Mouse (Mus musculus): Measurements from ENCODE around the gene Ift43.

The Ift43 gene

DNA sequence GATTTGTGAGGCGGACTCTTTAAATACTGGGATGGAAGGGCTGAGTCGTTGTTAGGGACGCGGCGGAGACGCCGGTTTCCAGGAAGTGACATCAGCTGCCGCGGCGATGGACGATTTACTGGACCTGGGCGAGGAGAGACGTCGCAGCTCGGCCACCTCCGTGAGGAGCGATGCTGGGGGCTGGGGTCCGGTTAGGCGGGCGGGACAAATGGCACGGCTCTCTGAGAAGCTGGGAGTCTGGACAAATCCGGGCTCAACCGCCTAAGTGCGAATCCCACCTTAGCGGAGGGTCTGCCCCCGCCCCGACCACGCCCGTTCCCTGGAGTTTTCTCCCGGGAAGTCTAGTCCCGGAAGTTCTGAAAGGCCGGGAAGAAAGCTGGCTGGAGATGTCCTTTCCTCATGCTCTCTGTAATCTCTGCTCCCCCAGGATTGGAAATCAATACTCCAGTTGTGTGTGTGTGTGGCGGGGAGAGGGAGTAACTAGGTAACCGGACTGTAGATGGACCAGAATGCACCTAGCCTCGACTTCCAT lies at the start of gene Ift43:
Gene Ift43, plus strand, starts transcription at position 61 of the 532 bp plus-strand sequence.
- in situ Hi-C loops (cut with MboI; ENCODE audit: low pct_unique_long_range_greater_than_20kb in 1 of 2, low sequenced_read_pairs in 2 of 2, unreplicated experiment in 1 of 2): loop anchor here (25.0 kb wide), 4 partner anchors 345 to 570 kb away; partner anchors contain the start of gene Flvcr2 (in 1 of the 2)

DNA sequence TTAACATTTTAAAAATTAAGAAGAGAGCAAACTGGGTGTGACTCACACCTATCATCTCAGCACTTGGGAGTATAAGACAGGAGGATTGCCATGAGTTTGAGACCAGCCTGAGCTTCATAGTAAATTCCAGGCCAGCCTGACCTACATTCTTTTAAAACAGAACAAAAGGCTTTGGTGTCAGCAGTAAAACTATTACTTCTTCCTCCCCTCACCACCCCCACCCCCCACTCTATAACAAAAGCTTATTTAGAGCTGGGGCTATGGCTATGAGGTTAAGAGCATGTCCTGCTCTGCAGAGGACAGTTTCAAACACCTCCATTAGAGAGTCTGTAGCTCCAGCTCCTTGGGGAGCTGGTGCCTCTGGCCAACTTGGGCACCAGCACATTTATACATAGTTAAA lies 46.8 kb upstream of the Ift43 start:
- in situ Hi-C loops (cut with MboI; ENCODE audit: low pct_unique_long_range_greater_than_20kb in 1 of 2, low sequenced_read_pairs in 2 of 2, unreplicated experiment in 1 of 2): no loop called here

DNA sequence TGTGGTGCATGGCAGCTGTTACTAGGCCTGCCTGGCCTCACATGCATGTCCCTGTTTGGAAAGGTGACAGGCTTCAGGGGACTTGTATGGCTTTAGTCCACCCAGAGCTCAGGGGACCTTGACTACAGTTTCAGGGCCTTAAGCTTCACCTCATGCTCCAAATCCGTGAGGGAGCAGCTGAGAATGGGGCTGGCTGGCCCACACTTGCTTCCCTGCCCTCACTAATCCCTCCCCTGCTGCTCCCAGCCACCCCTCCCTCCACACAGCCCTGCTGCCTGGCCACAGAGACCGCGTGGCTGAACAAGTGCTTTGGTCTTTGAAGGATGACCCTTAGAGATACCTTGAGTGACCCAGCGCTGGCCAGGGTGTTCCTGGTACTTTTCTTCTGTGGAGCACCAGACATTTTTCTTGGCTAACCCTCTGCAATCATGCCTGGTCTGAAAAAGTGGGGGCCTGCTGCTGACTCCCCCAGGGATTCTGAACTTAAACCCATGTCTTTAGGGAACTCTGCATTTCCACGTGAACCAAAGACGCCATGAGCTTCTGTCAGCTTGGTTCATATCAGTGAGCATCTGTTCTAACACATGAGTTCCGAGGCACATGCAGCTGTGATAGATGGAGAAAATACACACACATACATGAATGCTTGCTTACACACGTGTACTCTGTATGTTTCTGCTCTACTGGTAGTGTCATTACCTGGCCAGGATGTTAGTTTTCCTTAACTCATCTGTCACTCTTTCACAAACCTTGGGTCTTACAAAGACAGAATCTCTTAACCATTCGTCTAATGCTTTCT lies 45.8 kb upstream of the Ift43 start:
- in situ Hi-C loops (cut with MboI; ENCODE audit: low pct_unique_long_range_greater_than_20kb in 1 of 2, low sequenced_read_pairs in 2 of 2, unreplicated experiment in 1 of 2): no loop called here

DNA sequence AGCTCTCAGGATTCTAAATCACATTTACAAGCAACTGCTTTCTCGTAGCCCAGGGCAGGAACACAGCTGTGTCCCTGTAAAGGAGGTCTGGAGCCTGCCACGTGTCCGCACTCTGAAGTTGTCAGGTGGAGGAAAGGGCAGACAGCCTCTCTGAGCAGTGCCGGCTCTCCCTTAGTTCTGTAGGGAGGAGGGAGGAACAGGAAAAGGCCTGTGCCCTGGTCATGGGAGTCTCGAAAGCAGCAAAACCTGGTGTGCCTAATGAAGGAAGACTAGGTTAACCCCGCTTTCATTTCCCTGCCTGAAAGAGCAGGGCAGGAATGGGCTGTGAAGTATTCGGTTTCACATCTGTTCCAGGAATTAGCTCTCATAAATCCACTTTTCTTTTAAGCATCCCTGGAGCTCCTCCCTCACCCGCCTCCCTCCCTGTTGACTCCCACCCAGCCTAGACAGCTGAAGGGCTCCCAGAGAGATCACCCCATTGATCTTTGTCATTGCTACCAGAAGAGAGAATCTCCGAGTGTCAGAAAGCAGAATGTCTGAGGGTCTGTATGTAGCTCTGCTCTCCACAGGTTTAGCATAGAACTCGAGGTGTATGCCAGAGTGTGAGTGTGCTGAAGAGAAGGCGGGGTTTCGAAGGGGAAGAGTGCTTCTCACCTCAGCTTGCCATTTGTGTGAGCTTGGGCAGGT lies 45.0 kb upstream of the Ift43 start:
- in situ Hi-C loops (cut with MboI; ENCODE audit: low pct_unique_long_range_greater_than_20kb in 1 of 2, low sequenced_read_pairs in 2 of 2, unreplicated experiment in 1 of 2): no loop called here

DNA sequence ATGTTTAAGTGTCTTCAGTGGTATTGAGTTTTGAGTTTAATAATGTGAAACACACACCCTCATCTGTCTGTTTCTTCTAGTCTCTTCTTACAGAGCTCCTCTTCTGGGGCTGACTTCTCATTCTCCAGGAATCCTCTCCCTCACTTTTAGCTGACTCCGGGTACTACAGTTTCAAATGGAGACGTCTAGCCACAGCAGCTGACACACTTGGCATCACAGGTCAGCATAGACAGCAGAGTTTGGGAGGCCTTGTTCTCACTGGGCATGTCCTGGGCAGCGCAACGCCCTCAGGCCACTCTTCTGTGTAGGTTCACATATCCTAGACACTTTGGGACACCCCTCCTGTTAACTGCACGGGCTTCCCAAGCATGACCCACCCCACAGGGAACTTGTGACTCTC lies 43.3 kb upstream of the Ift43 start:
- in situ Hi-C loops (cut with MboI; ENCODE audit: low pct_unique_long_range_greater_than_20kb in 1 of 2, low sequenced_read_pairs in 2 of 2, unreplicated experiment in 1 of 2): no loop called here

DNA sequence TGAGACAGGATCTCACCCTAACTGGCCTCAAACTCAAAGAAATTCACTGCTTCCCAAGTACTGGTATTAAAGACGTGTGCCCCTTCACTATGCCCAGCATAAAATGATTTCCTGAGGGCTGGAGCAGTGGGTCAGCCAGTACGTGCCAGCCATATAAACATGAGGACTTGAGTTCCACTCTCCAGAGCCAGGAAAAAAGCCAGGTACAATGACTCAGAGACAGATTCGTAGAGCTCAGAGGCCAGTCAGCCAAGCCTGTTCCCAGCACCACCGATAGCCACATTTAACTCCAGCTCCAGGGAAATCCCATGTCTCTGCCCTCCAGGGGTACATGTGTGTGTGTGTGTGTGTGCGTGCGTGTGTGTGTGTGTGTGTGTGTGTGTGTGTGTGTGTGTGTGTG lies 42.6 kb upstream of the Ift43 start:
- in situ Hi-C loops (cut with MboI; ENCODE audit: low pct_unique_long_range_greater_than_20kb in 1 of 2, low sequenced_read_pairs in 2 of 2, unreplicated experiment in 1 of 2): no loop called here

DNA sequence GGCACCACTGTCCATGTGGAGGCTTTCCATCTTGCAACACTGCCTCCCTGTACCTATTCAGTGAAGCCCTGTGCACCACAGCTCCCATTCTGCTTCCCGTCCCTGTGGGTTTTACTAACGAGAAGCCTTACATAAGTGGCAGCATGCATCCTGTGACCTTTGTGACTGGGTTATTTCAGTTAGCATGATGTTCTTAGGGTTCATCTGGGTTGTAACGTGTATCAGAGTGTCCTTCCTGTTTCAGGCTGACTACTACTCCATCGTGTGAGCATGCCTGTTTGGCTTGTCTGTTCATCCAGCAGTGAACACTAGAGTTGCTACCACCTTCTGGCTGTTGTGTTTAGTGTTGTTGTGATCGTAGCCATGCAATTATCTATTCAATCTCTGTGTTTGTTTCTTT lies 36.2 kb upstream of the Ift43 start:
- in situ Hi-C loops (cut with MboI; ENCODE audit: low pct_unique_long_range_greater_than_20kb in 1 of 2, low sequenced_read_pairs in 2 of 2, unreplicated experiment in 1 of 2): no loop called here

DNA sequence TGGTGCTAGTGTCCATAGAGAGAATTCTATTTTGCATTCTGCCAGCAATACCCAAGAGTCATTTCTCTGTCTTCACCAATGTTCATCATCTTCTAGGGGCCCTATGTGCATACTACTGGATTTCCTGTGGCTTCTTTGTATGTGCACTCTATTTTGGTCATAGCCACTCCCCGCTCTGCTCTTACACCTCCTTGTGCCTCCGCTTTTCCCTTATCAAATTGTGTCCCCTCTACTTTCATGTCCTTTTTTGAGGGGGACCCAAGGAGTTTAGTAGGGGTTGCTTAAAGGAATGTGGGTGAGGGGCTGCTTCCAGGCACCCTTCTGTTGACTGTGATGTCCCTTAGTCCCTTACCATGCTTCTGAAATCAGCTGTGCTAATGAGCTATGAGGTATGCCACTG lies 35.6 kb upstream of the Ift43 start:
- in situ Hi-C loops (cut with MboI; ENCODE audit: low pct_unique_long_range_greater_than_20kb in 1 of 2, low sequenced_read_pairs in 2 of 2, unreplicated experiment in 1 of 2): no loop called here

DNA sequence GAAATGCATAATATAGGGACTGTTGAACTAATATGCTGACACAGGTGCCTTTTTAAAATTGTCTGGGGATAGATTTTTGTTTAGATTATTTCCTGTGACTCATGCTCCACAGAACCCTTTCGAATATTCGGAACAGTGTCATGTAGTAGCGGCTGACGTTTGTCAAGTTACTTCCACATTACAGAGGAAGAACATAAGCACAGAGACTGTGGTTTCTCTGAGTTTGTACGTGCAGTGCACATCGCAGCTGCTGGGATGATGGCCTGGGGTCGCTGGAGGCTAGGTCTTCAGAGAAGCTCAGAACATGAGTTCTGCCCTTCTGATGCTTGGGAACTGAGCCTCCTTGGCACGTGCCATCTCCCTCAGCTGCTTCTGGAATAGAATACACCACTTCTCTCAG lies 35.0 kb upstream of the Ift43 start:
- in situ Hi-C loops (cut with MboI; ENCODE audit: low pct_unique_long_range_greater_than_20kb in 1 of 2, low sequenced_read_pairs in 2 of 2, unreplicated experiment in 1 of 2): no loop called here

DNA sequence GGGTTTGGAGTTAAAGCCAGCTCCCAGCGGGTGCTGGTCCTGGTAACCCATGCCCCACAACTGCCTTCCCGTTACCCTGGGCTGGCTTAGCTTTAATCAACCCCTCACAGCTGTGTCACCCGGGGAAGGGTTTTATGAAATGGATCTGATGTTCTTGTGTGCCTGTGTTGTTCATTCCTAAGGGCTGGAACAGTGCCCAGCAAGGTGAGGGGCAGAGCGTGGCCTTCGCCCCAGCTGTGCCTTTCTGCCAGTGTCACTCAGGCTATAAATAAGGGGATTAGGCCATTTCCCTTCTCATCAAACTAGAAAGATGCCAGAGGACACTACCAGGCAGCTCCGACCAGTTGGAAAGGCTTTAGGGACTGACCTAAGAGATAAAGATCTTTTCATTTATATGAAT lies 32.5 kb upstream of the Ift43 start:
- in situ Hi-C loops (cut with MboI; ENCODE audit: low pct_unique_long_range_greater_than_20kb in 1 of 2, low sequenced_read_pairs in 2 of 2, unreplicated experiment in 1 of 2): no loop called here

DNA sequence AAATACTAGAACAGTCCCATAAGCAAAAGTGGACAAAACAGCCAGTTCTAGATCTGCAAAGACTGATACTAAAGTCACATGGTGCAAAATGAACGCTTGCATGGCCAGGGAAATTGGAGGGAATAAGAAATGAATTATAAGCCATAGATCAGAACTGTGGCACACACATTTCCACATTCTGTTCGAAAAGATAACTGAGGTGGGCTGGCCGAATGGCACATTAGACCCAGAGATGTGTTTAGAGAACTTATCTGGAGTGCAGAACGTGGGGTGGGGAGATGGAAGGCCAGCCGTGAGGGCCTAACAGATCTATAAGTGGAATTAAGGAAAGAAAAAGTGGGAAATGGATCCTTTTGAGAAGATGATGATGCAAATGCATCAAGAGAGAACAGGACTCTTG lies 30.9 kb upstream of the Ift43 start:
- in situ Hi-C loops (cut with MboI; ENCODE audit: low pct_unique_long_range_greater_than_20kb in 1 of 2, low sequenced_read_pairs in 2 of 2, unreplicated experiment in 1 of 2): no loop called here

DNA sequence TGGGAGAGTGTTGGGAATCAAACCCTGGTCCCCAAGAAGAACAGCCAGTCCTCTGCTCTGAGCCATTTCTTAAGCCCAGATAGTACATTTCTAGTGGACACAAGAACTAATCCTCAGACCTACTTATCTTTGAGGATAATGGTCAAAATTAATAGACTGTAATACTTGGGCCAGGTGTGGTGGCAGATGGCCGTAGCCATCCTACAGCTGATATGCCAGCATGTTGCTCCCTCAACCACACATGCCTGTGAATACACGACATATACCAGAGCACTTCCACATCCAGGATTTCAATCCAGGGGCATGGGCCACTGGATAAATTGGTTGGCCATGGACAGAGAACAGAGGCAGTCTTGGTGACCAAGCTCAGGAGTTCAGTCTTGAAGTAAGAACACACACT lies 27.0 kb upstream of the Ift43 start:
- in situ Hi-C loops (cut with MboI; ENCODE audit: low pct_unique_long_range_greater_than_20kb in 1 of 2, low sequenced_read_pairs in 2 of 2, unreplicated experiment in 1 of 2): no loop called here

DNA sequence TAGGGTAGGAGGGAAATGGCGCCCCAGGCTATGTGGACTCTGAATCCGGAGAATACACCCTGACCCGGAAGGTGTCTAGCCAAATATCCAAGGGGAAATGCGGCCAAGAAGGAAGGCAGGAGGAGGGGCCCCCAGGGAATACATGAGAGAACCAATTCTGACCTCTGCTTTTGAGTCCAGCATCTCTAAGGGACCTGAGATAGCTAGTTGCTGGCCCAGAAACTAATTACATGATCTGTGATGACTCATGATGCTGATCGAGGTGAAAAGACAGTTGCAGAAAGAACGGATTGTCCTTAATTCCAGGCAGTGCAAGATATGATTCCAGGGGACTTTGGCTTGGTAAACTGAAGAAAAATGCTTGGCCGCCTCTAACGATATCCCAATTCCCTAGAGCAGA lies 25.4 kb upstream of the Ift43 start:
- in situ Hi-C loops (cut with MboI; ENCODE audit: low pct_unique_long_range_greater_than_20kb in 1 of 2, low sequenced_read_pairs in 2 of 2, unreplicated experiment in 1 of 2): no loop called here

DNA sequence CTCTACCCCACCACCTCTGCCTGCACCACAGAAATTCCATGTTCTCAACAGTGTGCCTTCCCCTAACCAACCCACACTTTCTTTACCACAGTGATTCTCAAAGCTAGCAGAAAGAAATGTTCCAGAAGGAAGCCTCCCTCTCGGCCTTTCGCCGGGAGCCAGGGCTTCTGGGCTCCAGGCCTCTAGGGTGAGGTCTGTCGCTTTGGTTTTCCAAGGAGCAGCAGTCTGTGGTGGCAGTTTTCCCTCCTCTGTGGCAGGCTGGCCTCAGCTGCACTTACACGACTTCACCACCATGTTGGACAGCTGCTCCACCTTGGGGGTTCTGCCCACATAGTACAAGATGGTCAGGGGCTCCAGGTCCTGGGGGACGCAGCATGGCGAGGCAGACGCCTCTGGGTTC lies 24.8 kb upstream of the Ift43 start:
- in situ Hi-C loops (cut with MboI; ENCODE audit: low pct_unique_long_range_greater_than_20kb in 1 of 2, low sequenced_read_pairs in 2 of 2, unreplicated experiment in 1 of 2): no loop called here

DNA sequence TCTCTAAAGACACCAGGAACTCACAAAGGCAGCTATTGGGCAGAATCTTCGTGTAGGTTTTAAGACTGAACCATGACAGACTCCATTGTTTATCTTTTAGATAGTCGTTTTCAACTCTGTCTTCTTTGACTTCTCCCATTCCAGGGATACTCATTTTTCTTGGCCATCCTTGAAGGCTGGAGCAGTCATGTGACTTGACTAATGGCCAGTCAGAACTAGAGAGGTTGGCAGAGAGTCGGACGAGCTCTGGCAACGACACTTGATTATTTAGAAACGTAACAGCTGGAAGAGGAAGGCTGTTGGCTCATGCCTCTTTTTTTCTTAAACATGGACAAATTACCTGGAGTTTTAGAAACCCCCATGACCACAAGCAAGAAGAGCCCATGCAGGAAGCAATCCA lies 23.0 kb upstream of the Ift43 start:
- in situ Hi-C loops (cut with MboI; ENCODE audit: low pct_unique_long_range_greater_than_20kb in 1 of 2, low sequenced_read_pairs in 2 of 2, unreplicated experiment in 1 of 2): no loop called here

DNA sequence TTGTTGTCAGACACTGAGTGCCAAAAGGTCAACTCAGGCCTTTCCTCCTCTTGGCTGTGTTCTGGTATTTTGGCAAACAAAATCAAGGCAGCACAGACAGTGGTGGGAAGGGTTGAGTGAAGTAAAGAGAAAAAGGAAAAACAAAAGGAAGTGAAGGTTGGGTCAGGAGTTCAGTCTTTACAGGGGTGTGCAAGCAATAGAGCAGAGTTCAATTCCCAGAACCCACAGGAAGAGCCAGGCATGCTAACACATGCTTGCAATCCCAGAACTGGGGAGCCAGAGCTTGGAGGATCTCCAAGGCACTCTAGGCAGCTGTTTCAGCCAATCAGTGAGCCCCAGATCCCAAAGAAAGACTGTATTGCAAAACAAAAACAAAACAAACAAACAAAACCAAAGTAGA lies 17.5 kb upstream of the Ift43 start:
- in situ Hi-C loops (cut with MboI; ENCODE audit: low pct_unique_long_range_greater_than_20kb in 1 of 2, low sequenced_read_pairs in 2 of 2, unreplicated experiment in 1 of 2): no loop called here

DNA sequence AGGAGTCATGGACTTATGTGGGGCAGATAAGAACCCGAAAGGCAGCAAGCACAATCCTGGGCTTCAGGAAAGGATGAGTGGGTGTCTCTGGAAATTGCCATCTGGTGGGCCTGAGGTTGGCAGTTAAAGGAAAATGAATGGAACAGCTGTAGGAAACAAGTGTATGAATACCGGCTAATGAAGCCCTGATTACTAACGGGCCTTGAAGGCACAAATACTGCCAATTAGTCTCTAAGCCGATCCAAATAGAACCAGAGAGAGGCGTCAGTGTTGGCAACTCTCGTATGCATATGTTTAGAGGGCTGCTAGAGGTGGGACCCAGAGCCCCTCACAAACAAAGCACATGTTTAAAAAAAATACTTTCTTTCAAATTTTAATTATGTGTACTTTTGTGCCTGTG lies 10.9 kb upstream of the Ift43 start:
- in situ Hi-C loops (cut with MboI; ENCODE audit: low pct_unique_long_range_greater_than_20kb in 1 of 2, low sequenced_read_pairs in 2 of 2, unreplicated experiment in 1 of 2): loop anchor here in 1 of 2 experiments (10.0 kb wide), 2 partner anchors 47 to 227 kb away; no protein-coding TSS in a partner anchor

DNA sequence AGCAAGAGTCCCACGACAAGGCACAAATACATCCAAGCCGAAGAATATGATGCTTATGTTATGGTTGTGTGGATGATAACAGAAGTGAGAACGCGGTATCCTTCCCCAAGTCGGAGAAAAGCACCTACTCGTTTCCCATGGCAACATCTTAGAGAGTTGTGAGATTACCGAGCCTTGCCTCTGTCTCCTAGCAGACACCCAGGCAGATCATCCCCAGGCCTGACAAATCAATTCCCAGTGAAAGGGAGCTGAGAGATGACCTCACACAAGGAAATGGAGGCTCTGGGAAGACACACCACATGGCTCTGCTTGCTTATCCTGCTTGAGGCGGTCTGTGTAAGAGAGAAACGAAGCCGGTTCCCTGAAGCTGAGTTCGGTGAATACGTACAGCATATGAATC lies 7.7 kb upstream of the Ift43 start:
- in situ Hi-C loops (cut with MboI; ENCODE audit: low pct_unique_long_range_greater_than_20kb in 1 of 2, low sequenced_read_pairs in 2 of 2, unreplicated experiment in 1 of 2): loop anchor here (5.0 to 25.0 kb wide), 7 partner anchors 50 to 562 kb away; partner anchors contain the start of gene Flvcr2 (in 1 of the 2)

DNA sequence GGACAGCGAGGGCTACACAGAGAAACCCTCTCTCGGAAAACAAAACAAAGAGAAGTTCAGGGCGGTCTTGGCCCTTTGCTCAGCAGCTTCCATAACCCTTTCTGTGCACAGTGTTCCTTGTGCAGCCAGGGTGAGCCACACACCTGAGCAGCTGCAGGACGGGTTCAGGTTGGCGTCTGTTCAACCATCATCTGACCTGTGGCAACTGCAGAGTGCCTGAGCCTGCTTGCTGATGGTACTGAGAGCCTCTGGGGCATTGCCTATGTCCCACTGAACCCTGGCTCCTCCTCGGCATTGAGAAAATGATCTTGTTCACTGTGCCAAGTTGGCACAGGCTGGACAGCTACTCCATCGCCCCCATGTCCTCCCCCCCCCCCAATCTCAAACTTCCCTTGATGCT lies 7.0 kb upstream of the Ift43 start:
- in situ Hi-C loops (cut with MboI; ENCODE audit: low pct_unique_long_range_greater_than_20kb in 1 of 2, low sequenced_read_pairs in 2 of 2, unreplicated experiment in 1 of 2): loop anchor here (5.0 to 25.0 kb wide), 7 partner anchors 51 to 563 kb away; partner anchors contain the start of gene Flvcr2 (in 1 of the 2)

Data from mouse embryonic stem cell (cell line).